Mouse (Mus musculus): ENCODE data around the gene Efemp2.

DNA sequence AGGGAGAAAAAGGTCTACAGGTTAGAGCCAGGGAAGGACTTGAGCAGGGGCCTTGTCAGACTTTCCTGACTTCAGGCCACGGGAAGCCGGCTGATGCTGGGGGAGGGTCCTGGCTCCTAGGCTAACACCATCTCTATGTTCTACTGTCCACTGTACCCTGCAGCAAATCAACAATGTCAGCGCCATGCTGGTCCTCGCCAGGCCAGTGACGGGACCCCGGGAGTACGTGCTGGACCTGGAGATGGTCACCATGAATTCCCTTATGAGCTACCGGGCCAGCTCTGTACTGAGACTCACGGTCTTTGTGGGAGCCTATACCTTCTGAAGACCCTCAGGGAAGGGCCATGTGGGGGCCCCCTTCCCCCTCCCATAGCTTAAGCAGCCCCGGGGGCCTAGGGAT, 7.6 kb downstream of the Efemp2 start:
- no peak for TF ChIP-seq ZNF384 (IDR thresholded peaks at IDR 0.05; ENCODE audit: low read depth, low read length)
- no peak for TF ChIP-seq CHD1 (IDR thresholded peaks at IDR 0.05; ENCODE audit: low read depth, low read length)
- TF ChIP-seq HCFC1 (IDR thresholded peaks at IDR 0.05; ENCODE audit: low read depth, low read length), result no peak
- no peak for TF ChIP-seq ZC3H11A (IDR thresholded peaks at IDR 0.05; ENCODE audit: low read depth, low read length)
- TF ChIP-seq BHLHE40 (IDR thresholded peaks at IDR 0.05; ENCODE audit: borderline replicate concordance, low read depth, low read length), result no peak
- no peak for TF ChIP-seq TAL1 (IDR thresholded peaks at IDR 0.05; ENCODE audit: low read length)
- TF ChIP-seq MAZ (IDR thresholded peaks at IDR 0.05; ENCODE audit: low read depth, low read length), result no peak
- TF ChIP-seq CTCF (IDR thresholded peaks at IDR 0.05 in 2 of 3, conservative IDR thresholded peaks at IDR 0.05 in 1 of 3; ENCODE audit: control insufficient read depth in 1 of 3, insufficient read depth in 1 of 3, low read depth in 2 of 3, low read length in 3 of 3, poor library complexity in 1 of 3, severe bottlenecking in 1 of 3), result no peak
- no peak for TF ChIP-seq ELF1 (IDR thresholded peaks at IDR 0.05; ENCODE audit: low read depth, low read length)
